Mouse (Mus musculus): Measurements from ENCODE around the gene Rint1. TPM values are rescaled to one million over a fixed set of nuclear protein-coding genes. Genes with fewer than 3 reads are reported as not detected.

Gene Rint1
- total and polyA plus RNA-seq, 3 experiments = 42.5 to 419 (median 48.8) TPM

DNA sequence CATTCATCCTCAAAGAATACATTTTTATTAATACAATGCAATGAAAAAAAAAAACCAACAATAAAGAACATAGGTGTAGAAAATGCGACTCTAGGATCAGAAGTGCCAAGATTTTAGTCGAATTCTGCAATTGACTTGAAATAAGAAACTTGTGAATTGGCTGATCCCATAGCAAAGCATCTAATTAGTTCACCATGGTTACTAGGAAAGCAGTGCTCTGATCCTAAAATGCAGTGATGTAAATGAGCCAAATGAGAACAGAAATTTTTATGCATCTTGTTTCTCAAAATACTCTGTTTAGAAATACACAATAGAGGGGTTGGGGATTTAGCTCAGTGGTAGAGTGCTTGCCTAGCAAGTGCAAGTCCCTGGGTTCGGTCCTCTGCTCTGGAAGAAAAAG, 57.6 kb downstream of the Rint1 start:
- DNase-seq (ENCODE audit: low read depth, low spot score) = peak; percentile 4
- Histone ChIP-seq H3K9ac (ENCODE audit: control insufficient read depth, low read depth, low read length, poor library complexity, severe bottlenecking) (no peak overlapping the region), H3K4me3 (ENCODE audit: control insufficient read depth in 1 of 2, insufficient read depth in 1 of 2, low read depth in 2 of 2, low read length in 2 of 2) (no peak overlapping the region), H3K27me3 (ENCODE audit: control insufficient read depth in 1 of 2, insufficient read depth in 2 of 2, low read length in 2 of 2) (no peaks in the 10 kb centered on the region), H3K36me3 (ENCODE audit: control insufficient read depth in 1 of 2, insufficient read depth in 2 of 2, low read length in 2 of 2) (peaks cover 6 to 18% of the 10 kb centered on the region in 2 experiments), H3K9me3 (replicated peaks; ENCODE audit: insufficient read depth, low read length) (no peaks in the 10 kb centered on the region), H3K27ac (ENCODE audit: control insufficient read depth, low read depth, low read length) (no peak overlapping the region), H3K79me2 (ENCODE audit: control insufficient read depth, insufficient read depth, low read length, poor library complexity) (peaks cover 24% of the 10 kb centered on the region), H3K4me1 (ENCODE audit: control insufficient read depth in 1 of 2, insufficient read depth in 2 of 2, low read length in 2 of 2) (peaks cover 2 to 9% of the 10 kb centered on the region in 2 experiments; a peak in 3 of 4 replicates)
- TF ChIP-seq BHLHE40 (IDR thresholded peaks at IDR 0.05; ENCODE audit: borderline replicate concordance, low read depth, low read length) = no peak

DNA sequence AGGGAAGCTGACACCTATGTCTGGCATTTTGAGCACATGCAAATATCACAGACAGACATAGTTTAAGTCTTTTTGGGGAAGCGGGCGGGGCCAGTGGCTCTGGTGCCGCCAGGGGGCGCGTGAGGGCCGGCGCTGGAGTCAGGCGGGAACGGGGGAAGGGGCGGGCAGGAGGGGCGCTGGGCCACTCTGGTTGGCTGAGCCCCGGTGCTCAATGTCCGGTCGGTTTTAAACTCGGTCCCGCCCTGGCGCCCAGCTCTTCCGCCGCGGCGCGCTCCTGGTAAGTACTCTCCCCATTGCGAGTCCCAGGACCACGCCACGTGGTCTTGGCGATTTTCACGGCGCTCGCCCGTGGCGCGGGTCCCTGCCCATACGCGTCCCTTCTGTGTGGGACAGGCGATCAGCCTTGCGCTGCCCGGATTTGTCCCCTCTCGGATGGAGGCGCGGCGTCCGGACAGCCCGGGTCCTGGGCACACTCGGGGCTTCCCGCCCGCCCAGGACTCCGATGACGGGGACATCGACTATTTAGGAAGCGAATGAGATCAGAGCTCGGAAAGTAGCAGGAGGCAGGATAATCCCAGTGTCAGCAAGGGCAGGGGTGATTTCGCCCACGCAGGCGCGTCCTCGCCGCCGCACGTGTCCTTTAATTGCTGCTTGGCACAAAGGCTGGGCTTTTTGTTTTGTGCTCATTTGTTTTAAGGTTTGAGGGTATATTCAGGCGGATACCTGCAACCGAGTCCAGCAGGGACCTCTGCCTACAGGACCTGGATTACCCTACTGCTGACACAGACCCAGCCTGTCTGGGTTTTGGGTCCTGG, 63.0 kb downstream of the Rint1 start:
- H3K27ac ChIP-seq (ENCODE audit: control insufficient read depth, low read depth, low read length) = peak overlapping the region; percentile 81
- H3K36me3 ChIP-seq (ENCODE audit: control insufficient read depth in 1 of 2, insufficient read depth in 2 of 2, low read length in 2 of 2) = peaks cover 6 to 9% of the 10 kb centered on the region in 2 experiments
- H3K4me1 ChIP-seq (ENCODE audit: control insufficient read depth in 1 of 2, insufficient read depth in 2 of 2, low read length in 2 of 2) = peaks cover 0 to 3% of the 10 kb centered on the region in 2 experiments; a peak in 1 of 4 replicates
- H3K9ac ChIP-seq (ENCODE audit: control insufficient read depth, low read depth, low read length, poor library complexity, severe bottlenecking) = peak overlapping the region; percentile 89
- H3K27me3 ChIP-seq (ENCODE audit: control insufficient read depth in 1 of 2, insufficient read depth in 2 of 2, low read length in 2 of 2) = no peaks in the 10 kb centered on the region
- TF ChIP-seq TBP (IDR thresholded peaks at IDR 0.05; ENCODE audit: low read depth, low read length) (peak; percentile 79; the same call in 1 of the 2 replicates), MAZ (IDR thresholded peaks at IDR 0.05; ENCODE audit: low read depth, low read length) (peak; percentile 64; the same call in 1 of the 2 replicates), MYB (IDR thresholded peaks at IDR 0.05; ENCODE audit: low read depth, low read length) (no peak), TCF12 (IDR thresholded peaks at IDR 0.05; ENCODE audit: low read depth, low read length) (0 out of 2 replicates have a peak, but pooled peaks have one; percentile 23), ELF1 (IDR thresholded peaks at IDR 0.05; ENCODE audit: low read depth, low read length) (peak; percentile 59; the same call in 1 of the 2 replicates), BHLHE40 (IDR thresholded peaks at IDR 0.05; ENCODE audit: borderline replicate concordance, low read depth, low read length) (peak; percentile 49; the same call in 1 of the 2 replicates), USF2 (IDR thresholded peaks at IDR 0.05; ENCODE audit: borderline replicate concordance in 1 of 2, insufficient read depth in 1 of 2, low read depth in 1 of 2, low read length in 2 of 2) (no peak), CTCF (IDR thresholded peaks at IDR 0.05 in 2 of 3, conservative IDR thresholded peaks at IDR 0.05 in 1 of 3; ENCODE audit: control insufficient read depth in 1 of 3, insufficient read depth in 1 of 3, low read depth in 2 of 3, low read length in 3 of 3, poor library complexity in 1 of 3, severe bottlenecking in 1 of 3) (peak; percentile 50 to 66 (median 59); a peak in 5 of 6 replicates), HCFC1 (IDR thresholded peaks at IDR 0.05; ENCODE audit: low read depth, low read length) (peak; percentile 77), RCOR1 (IDR thresholded peaks at IDR 0.05; ENCODE audit: low read depth, low read length) (peak; percentile 12; the same call in 1 of the 2 replicates), ZC3H11A (IDR thresholded peaks at IDR 0.05; ENCODE audit: low read depth, low read length) (no peak), NELFE (IDR thresholded peaks at IDR 0.05; ENCODE audit: low read depth, low read length) (peak; percentile 83), MAFK (IDR thresholded peaks at IDR 0.05; ENCODE audit: borderline replicate concordance, low read depth, low read length) (no peak), GABPA (IDR thresholded peaks at IDR 0.05; ENCODE audit: low read depth, low read length) (no peak), CHD1 (IDR thresholded peaks at IDR 0.05; ENCODE audit: low read depth, low read length) (no peak), KAT2A (conservative IDR thresholded peaks at IDR 0.05; ENCODE audit: low read depth, low read length) (no peak), E2F4 (IDR thresholded peaks at IDR 0.05; ENCODE audit: borderline replicate concordance, low read depth, low read length) (peak; percentile 29; the same call in 1 of the 2 replicates), ZMIZ1 (IDR thresholded peaks at IDR 0.05; ENCODE audit: low read depth, low read length) (peak; percentile 63; the same call in 1 of the 2 replicates), POLR2AphosphoS2 (IDR thresholded peaks at IDR 0.05; ENCODE audit: low read length) (peak; percentile 64; the same call in 1 of the 2 replicates), NRF1 (IDR thresholded peaks at IDR 0.05; ENCODE audit: insufficient read depth, low read depth, low read length, poor library complexity, severe bottlenecking) (peak; percentile 36; the same call in 1 of the 2 replicates), MAX (IDR thresholded peaks at IDR 0.05; ENCODE audit: low read length) (peak; percentile 84), EP300 (IDR thresholded peaks at IDR 0.05; ENCODE audit: low read depth in 1 of 2, low read length in 2 of 2) (no peak), MYC (IDR thresholded peaks at IDR 0.05; ENCODE audit: low read depth, low read length) (peak; percentile 94), RAD21 (IDR thresholded peaks at IDR 0.05; ENCODE audit: low read depth, low read length) (no peak; the same call in 1 of the 2 replicates), MXI1 (IDR thresholded peaks at IDR 0.05; ENCODE audit: low read depth, low read length) (peak; percentile 91), POLR2A (IDR thresholded peaks at IDR 0.05; ENCODE audit: control insufficient read depth in 1 of 2, insufficient read depth in 1 of 2, low read depth in 1 of 2, low read length in 2 of 2, poor library complexity in 1 of 2) (peak; percentile 57 to 80; a peak in 3 of 4 replicates), SIN3A (IDR thresholded peaks at IDR 0.05; ENCODE audit: low read length) (peak; percentile 69), USF1 (IDR thresholded peaks at IDR 0.05; ENCODE audit: low read depth, low read length) (0 out of 2 replicates have a peak, but pooled peaks have one; percentile 24)
- H3K4me3 ChIP-seq (ENCODE audit: control insufficient read depth in 1 of 2, insufficient read depth in 1 of 2, low read depth in 2 of 2, low read length in 2 of 2) = peak overlapping the region; percentile 69 to 85
- peaks cover 10% of the 10 kb centered on the region for H3K79me2 ChIP-seq (ENCODE audit: control insufficient read depth, insufficient read depth, low read length, poor library complexity)
- H3K9me3 ChIP-seq (replicated peaks; ENCODE audit: insufficient read depth, low read length) = no peaks in the 10 kb centered on the region
- DNase-seq (ENCODE audit: low read depth, low spot score) = peak; percentile 96
